Mouse (Mus musculus) olfactory bulb, adult 2 months (tissue): ENCODE measurements around the gene Zfp687. TPM values are rescaled to one million over a fixed set of nuclear protein-coding genes. Genes with fewer than 3 reads are reported as not detected.
A peak's percentile ranks its signal among the peaks of the same experiment; 100 is the strongest.

Source experiments
- H3K27ac ChIP-seq: fragments of 200-500 bp; 2 replicates; pipeline ENCODE4 v1.5.1; 2012; ENCODE audit warnings: low read depth, low read length; ENCODE audit not compliant: insufficient read depth
- H3K4me1 ChIP-seq: fragments of 200-500 bp; 2 replicates; pipeline ENCODE4 v1.6.1; 2012; ENCODE audit warnings: low read length; ENCODE audit not compliant: control insufficient read depth, insufficient read depth
- H3K4me3 ChIP-seq: fragments of 200-500 bp; 2 replicates; pipeline ENCODE4 v1.5.1; 2012; ENCODE audit warnings: mild to moderate bottlenecking, low read depth, low read length, moderate library complexity; ENCODE audit not compliant: insufficient read depth
- CTCF ChIP-seq: fragments of 200-500 bp; IDR thresholded peaks from 2 replicates; pipeline ENCODE4 v1.5.1; 2012; ENCODE audit warnings: low read depth, mild to moderate bottlenecking, low read length, moderate library complexity; ENCODE audit not compliant: insufficient read depth
- POLR2A ChIP-seq: fragments of 200-500 bp; IDR thresholded peaks from 2 replicates; pipeline ENCODE4 v1.6.1; 2012; ENCODE audit warnings: mild to moderate bottlenecking, low read depth, low read length, moderate library complexity; ENCODE audit not compliant: insufficient read depth
- whole genome bisulfite sequencing: fragments of 180-500 bp; shearing (Covaris S2); methylation state at CpG from one replicate; pipeline ENCODE4 v1.1.7; 2018; 5-methylcytosine and 5-hydroxymethylcytosine counted together
- polyA plus RNA-seq: library from polyadenylated mRNA; stranded (reverse); fragments of >200 nt; gene quantifications from 2 replicates; pipeline ENCODE4 v1.2.4, GENCODE M21; 2012; ENCODE audit warnings: low replicate concordance; ENCODE audit not compliant: missing spikeins, insufficient read depth, insufficient read length

The Zfp687 gene
- polyA plus RNA-seq, 1 experiment: not detected

DNA sequence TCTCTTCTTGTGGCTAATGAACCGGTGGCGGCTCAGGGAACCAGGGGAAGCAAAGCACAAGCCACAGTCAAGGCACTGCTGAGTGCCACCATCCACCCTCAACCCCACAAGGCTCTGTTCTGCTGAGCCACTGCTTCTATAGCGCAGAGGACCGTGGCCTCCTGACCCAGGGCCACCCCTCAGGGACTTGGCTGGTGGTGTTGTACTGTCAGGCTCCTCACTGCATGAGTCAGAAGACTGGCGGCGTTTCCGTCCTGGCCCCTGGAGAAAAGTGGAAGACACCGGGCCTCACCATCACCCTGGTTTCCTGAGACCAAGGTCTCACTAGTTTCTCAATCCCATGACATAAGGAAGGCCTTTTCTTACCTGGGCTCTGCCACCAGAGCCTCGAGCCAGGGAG lies 7.5 kb downstream of the Zfp687 start:
- Histone ChIP-seq H3K4me3 (no peak overlapping the region), H3K27ac (no peak overlapping the region), H3K4me1 (no peaks in the 10 kb centered on the region; the same call in 1 of the 2 replicates)
- TF ChIP-seq CTCF (no peak), POLR2A (no peak)
- WGBS: 78% methylated on average over 9 of the region's 9 CpGs

- Histone ChIP-seq H3K4me1 (no peaks in the 10 kb centered on the region; the same call in 1 of the 2 replicates), H3K4me3 (no peak overlapping the region), H3K27ac (no peak overlapping the region)
- WGBS: 87% methylated on average over 3 of the region's 3 CpGs
- TF ChIP-seq CTCF: no peak
- TF ChIP-seq POLR2A: no peak
Measured at GRCm38 (mm10) chr3:95005651-95006050, 9.6 kb downstream of the Zfp687 start.

DNA sequence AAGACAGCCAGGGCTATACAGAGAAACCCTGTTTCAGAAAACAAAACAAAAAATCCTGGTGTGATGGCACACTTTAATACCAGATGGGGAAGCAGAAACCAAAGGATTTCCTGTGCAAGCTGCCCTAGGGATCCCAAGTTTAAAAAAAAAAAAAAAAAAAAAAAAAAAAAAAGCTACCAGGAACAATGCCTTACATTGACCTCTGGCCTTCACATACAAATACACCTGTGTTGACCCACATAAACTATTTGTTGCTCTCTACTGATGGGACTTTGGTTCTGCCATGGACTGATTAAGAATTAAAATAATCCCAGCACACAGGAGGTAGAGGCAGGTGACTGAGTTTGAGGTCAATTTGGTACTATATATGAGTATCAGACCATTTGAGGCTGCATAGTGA lies 12.0 kb downstream of the Zfp687 start:
- no peak overlapping the region for H3K4me3 ChIP-seq
- H3K27ac ChIP-seq: no peak overlapping the region
- no peak for TF ChIP-seq CTCF
- no peak for TF ChIP-seq POLR2A
- no peaks in the 10 kb centered on the region; the same call in 1 of the 2 replicates for H3K4me1 ChIP-seq

DNA sequence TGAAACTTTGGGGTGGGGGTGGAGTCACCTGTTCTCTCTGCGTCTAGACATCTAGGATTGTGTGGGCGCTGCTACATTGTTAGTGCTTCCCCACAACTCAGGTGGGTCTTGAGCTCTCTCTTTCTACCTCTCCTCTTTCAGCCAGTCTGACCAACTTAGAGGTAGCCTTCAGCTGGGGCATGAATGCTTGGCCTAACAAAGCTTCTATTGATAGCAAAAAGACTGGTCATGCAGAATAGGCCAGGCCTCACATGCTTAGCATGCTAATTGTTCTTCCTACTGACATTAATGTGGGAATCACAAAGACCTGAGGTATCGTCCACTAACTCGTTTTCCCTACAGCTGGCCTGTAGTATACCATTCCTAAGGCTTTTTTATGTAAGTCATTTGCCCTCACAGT lies 12.7 kb downstream of the Zfp687 start:
- H3K4me3 ChIP-seq: no peak overlapping the region
- no peaks in the 10 kb centered on the region; the same call in 1 of the 2 replicates for H3K4me1 ChIP-seq
- 37% methylated on average over 4 of the region's 4 CpGs for WGBS
- TF ChIP-seq CTCF (no peak), POLR2A (no peak)
- no peak overlapping the region for H3K27ac ChIP-seq

DNA sequence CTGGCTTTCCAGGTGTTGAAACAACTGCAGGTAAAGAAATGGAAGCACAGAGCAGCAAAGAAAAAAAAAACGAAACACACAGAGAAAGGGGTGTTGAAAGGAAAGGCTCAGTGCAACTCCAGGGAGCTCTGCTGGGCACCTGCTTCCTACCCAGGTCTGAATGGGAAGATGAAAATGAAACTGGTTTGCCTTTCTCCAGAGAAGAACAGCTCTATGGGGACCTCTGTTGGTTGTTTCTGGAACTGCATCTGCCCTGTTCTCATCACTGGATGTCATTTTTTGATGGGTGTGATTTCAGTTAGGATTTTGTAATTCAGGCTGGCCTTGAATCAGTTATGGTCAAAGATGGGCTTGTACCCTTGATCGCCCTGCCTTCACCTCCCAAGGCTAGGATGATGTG lies 18.3 kb downstream of the Zfp687 start:
- WGBS: 32% methylated on average over 2 of the region's 2 CpGs
- Histone ChIP-seq H3K27ac (no peak overlapping the region), H3K4me1 (no peaks in the 10 kb centered on the region), H3K4me3 (no peak overlapping the region)
- TF ChIP-seq CTCF (no peak), POLR2A (no peak)

DNA sequence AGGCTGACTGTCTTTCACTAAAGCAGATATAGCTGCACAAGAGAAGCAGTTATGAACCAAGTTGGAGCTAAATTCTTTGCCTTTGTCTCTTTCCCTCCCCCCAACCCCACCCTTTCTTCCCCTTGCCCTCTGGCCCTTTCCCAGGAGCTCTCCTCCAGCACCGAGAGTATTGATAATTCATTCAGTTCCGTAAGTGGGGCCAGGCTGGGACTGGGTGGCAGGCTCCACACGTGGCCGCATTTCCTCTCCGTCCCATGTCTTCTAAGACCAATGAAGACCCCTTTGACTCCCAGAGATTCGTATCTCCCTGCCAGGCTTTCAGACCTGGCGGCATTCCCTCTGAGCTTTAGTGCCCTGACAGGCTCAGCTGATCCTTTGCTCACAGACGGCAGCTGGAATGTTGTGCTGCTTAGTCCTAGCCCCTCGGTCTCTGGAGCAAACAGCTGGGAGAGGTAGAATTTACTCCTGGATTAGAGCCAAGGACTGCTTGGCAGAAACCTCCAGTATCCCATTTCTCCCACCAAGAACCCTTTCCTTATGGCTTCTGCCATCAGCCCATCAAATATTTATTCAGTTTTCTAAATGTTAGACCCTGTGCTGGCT lies 26.0 kb downstream of the Zfp687 start:
- H3K27ac ChIP-seq: no peak overlapping the region
- no peak for TF ChIP-seq CTCF
- TF ChIP-seq POLR2A: no peak
- peaks cover 14% of the 10 kb centered on the region for H3K4me1 ChIP-seq
- H3K4me3 ChIP-seq: no peak overlapping the region
- WGBS: 23% methylated on average over 9 of the region's 9 CpGs

GRCm38 (mm10) chr3:94987578-94987977 lies 27.7 kb downstream of the Zfp687 start:
- Histone ChIP-seq H3K4me3 (no peak overlapping the region), H3K4me1 (peaks cover 14% of the 10 kb centered on the region), H3K27ac (peak overlapping the region; percentile 40; the same call in 1 of the 2 replicates)
- TF ChIP-seq CTCF (no peak), POLR2A (no peak)

GRCm38 (mm10) chr3:94985513-94985912 lies 29.7 kb downstream of the Zfp687 start:
- H3K27ac ChIP-seq: no peak overlapping the region
- no peak overlapping the region for H3K4me3 ChIP-seq
- TF ChIP-seq CTCF (no peak), POLR2A (no peak)
- H3K4me1 ChIP-seq: peaks cover 14% of the 10 kb centered on the region
- WGBS: 91% methylated on average over 2 of the region's 2 CpGs

- Histone ChIP-seq H3K4me3 (no peak overlapping the region), H3K27ac (no peak overlapping the region), H3K4me1 (peaks cover 12% of the 10 kb centered on the region)
- 91% methylated on average over 11 of the region's 11 CpGs for WGBS
- no peak for TF ChIP-seq CTCF
- no peak for TF ChIP-seq POLR2A
Measured at GRCm38 (mm10) chr3:94984312-94984711, 30.9 kb downstream of the Zfp687 start.
